Mouse (Mus musculus) megakaryocyte progenitor cell, adult 5-6 weeks (primary cell): ENCODE measurements around the gene Nucb1. TPM values are rescaled to one million over a fixed set of nuclear protein-coding genes. Genes with fewer than 3 reads are reported as not detected.
"Not testable (repeated sequence)": the region's sequence is repeated elsewhere in the genome, so short reads cannot be mapped to it uniquely, and the experiment has no call there.

Experiments
- ATAC-seq: replicated peaks from 2 replicates; pipeline ENCODE4 v1.8.0; 2016; ENCODE audit warnings: mild to moderate bottlenecking, moderate TSS enrichment, inconsistent platforms; ENCODE audit not compliant: poor library complexity
- total RNA-seq, 2 experiments: library from RNA; stranded (forward) in 1 of 2; stranded (reverse) in 1 of 2; fragments of 157-497, 149-512 nt in 1 of 2; fragments of 200-1000 nt in 1 of 2; gene quantifications; 2 replicates each; pipeline versions ENCODE4 v1.2.3 to v1.2.4; 2015 to 2017

Nucb1 gene
- total RNA-seq, 2 experiments from 2014 or later = 112 to 387 TPM

- ATAC-seq = no peak
Observed at GRCm38 (mm10) chr7:45465112-45465511, 45.1 kb downstream of the Nucb1 start.

- ATAC-seq = no peak
Observed at GRCm38 (mm10) chr7:45463987-45464778, 46.0 kb downstream of the Nucb1 start.

GRCm38 (mm10) chr7:45462868-45463267, 47.3 kb downstream of the Nucb1 start:
- ATAC-seq = not testable (repeated sequence)

GRCm38 (mm10) chr7:45462325-45462724, 47.9 kb downstream of the Nucb1 start:
- no peak for ATAC-seq

- no peak for ATAC-seq
Observed at GRCm38 (mm10) chr7:45461781-45462180, 48.4 kb downstream of the Nucb1 start.

GRCm38 (mm10) chr7:45461326-45461725, 48.9 kb downstream of the Nucb1 start:
- ATAC-seq = no peak

GRCm38 (mm10) chr7:45460860-45461314, 49.3 kb downstream of the Nucb1 start:
- ATAC-seq = peak; percentile 54

GRCm38 (mm10) chr7:45460377-45460776, 49.8 kb downstream of the Nucb1 start:
- ATAC-seq = no peak

GRCm38 (mm10) chr7:45459564-45460140, 50.6 kb downstream of the Nucb1 start, which contains the start of gene Ftl1:
Gene Ftl1 (minus strand): TSS chr7:45459884.
- peak; percentile 79 for ATAC-seq

GRCm38 (mm10) chr7:45458748-45459563, 51.2 kb downstream of the Nucb1 start:
- ATAC-seq = peak; percentile 28

- ATAC-seq = peak; percentile 56
Observed at GRCm38 (mm10) chr7:45457204-45458060, 52.8 kb downstream of the Nucb1 start.

- ATAC-seq = no peak
Observed at GRCm38 (mm10) chr7:45456721-45457203, 53.4 kb downstream of the Nucb1 start.

- no peak for ATAC-seq
Observed at GRCm38 (mm10) chr7:45455932-45456696, 54.1 kb downstream of the Nucb1 start.

GRCm38 (mm10) chr7:45454971-45455370, 55.2 kb downstream of the Nucb1 start:
- no peak for ATAC-seq

- ATAC-seq = peak; percentile 96
Observed at GRCm38 (mm10) chr7:45451344-45451982, 58.7 kb downstream of the Nucb1 start.

- ATAC-seq = no peak
Observed at GRCm38 (mm10) chr7:45449974-45450373, 60.2 kb downstream of the Nucb1 start.

GRCm38 (mm10) chr7:45447325-45447990, 62.7 kb downstream of the Nucb1 start:
- peak; percentile 79 for ATAC-seq

GRCm38 (mm10) chr7:45446589-45446988, 63.6 kb downstream of the Nucb1 start:
- ATAC-seq = no peak
